Mouse (Mus musculus) liver, embryonic 12.5 days (tissue): ENCODE results near the gene Eps8l2. TPM values are rescaled to one million over a fixed set of nuclear protein-coding genes. Genes with fewer than 3 reads are reported as not detected.
"Not testable (repeated sequence)": the region's sequence is repeated elsewhere in the genome, so short reads cannot be mapped to it uniquely, and the experiment has no call there.

Experiments
- ATAC-seq: fragments of 200-750 bp; cut with Nextera tagmentation; 2 replicates; pipeline ENCODE4 v1.8.0; 2017; ENCODE audit warnings: moderate number of reproducible peaks, mild to moderate bottlenecking, moderate library complexity
- H3K27ac ChIP-seq: fragments of 300-500 bp; sonication (generic); 2 replicates; pipeline ENCODE4 v1.5.1; 2016; ENCODE audit warnings: mild to moderate bottlenecking
- H3K27me3 ChIP-seq: fragments of 300-500 bp; sonication (generic); replicated peaks from 2 replicates; pipeline ENCODE4 v1.6.1; 2016; ENCODE audit warnings: mild to moderate bottlenecking, moderate library complexity
- H3K36me3 ChIP-seq: fragments of 300-500 bp; sonication (generic); 2 replicates; pipeline ENCODE4 v1.6.1; 2016; ENCODE audit warnings: mild to moderate bottlenecking, moderate library complexity
- H3K4me1 ChIP-seq: fragments of 300-500 bp; sonication (generic); 2 replicates; pipeline ENCODE4 v1.6.1; 2016
- H3K4me2 ChIP-seq: fragments of 300-500 bp; sonication (generic); 2 replicates; pipeline ENCODE4 v1.6.1; 2016; ENCODE audit warnings: mild to moderate bottlenecking, moderate library complexity
- H3K4me3 ChIP-seq: fragments of 300-500 bp; sonication (generic); 2 replicates; pipeline ENCODE4 v1.5.1; 2016; ENCODE audit warnings: mild to moderate bottlenecking, moderate library complexity
- H3K9ac ChIP-seq: fragments of 300-500 bp; sonication (generic); 2 replicates; pipeline ENCODE4 v1.6.1; 2016; ENCODE audit warnings: mild to moderate bottlenecking, moderate library complexity
- H3K9me3 ChIP-seq: fragments of 300-500 bp; sonication (generic); replicated peaks from 2 replicates; pipeline ENCODE4 v1.6.1; 2016; ENCODE audit warnings: mild to moderate bottlenecking, moderate library complexity
- WGBS: fragments of 180-500 bp; shearing (Covaris S2); methylation state at CpG from one replicate; pipeline ENCODE4 v1.1.7; 2016; ENCODE audit not compliant: insufficient replicate concordance; 5-methylcytosine and 5-hydroxymethylcytosine counted together
- polyA plus RNA-seq: library from polyadenylated mRNA; unstranded; fragments of >200 nt; fragmentation: Nextera tagmentation; extraction: Ambion mirVana; gene quantifications from 2 replicates; pipeline ENCODE4 v1.2.1, GENCODE M21; 2016

Eps8l2 gene
- polyA plus RNA-seq, 1 experiment from 2014 or later = 4.9 TPM

DNA sequence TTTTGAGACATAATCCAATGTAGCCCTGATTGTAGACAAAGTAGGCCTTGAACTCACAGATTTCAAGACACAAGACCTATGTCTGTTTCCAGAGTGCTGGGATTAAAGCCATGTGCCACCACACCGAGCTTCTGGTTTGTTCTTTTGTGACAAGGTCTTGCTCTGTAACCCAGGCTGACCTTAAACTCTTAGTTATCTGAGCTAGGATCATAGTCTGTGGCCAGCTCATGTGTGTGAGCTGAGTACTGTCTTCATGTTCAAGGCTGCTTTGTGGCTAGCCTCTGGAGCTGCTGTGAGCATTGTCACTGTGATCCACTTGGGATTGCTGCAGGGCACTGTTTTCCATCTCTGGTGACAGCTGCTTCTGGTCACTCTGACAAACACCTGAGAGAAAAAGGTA is 56.7 kb downstream of the Eps8l2 start:
- Histone ChIP-seq H3K9ac (0 out of 2 replicates have a peak overlapping the region, but pooled peaks have one; percentile 23), H3K4me1 (peaks cover 48% of the 10 kb centered on the region), H3K36me3 (peaks cover 55% of the 10 kb centered on the region), H3K27me3 (no peaks in the 10 kb centered on the region), H3K9me3 (no peaks in the 10 kb centered on the region), H3K4me2 (peak overlapping the region; percentile 93; the same call in 1 of the 2 replicates), H3K27ac (peak overlapping the region; percentile 49; the same call in 1 of the 2 replicates), H3K4me3 (0 out of 2 replicates have a peak overlapping the region, but pooled peaks have one; percentile 8)
- ATAC-seq = no peak
- 45% methylated on average over 1 of the region's 1 CpGs for WGBS

- peak; percentile 70 for ATAC-seq
- H3K27ac ChIP-seq = no peak overlapping the region
- H3K4me2 ChIP-seq = no peak overlapping the region
- H3K36me3 ChIP-seq = peaks cover 80% of the 10 kb centered on the region
- H3K27me3 ChIP-seq = no peaks in the 10 kb centered on the region
- no peak overlapping the region for H3K4me3 ChIP-seq
- WGBS = 43% methylated on average over 5 of the region's 5 CpGs
- H3K9ac ChIP-seq = no peak overlapping the region
- no peaks in the 10 kb centered on the region for H3K4me1 ChIP-seq
- no peaks in the 10 kb centered on the region for H3K9me3 ChIP-seq
These were observed 64.6 kb downstream of the Eps8l2 start for GRCm38 (mm10) chr7:141403305-141403704.

- Histone ChIP-seq H3K27me3 (no peaks in the 10 kb centered on the region), H3K4me3 (no peak overlapping the region), H3K4me2 (no peak overlapping the region), H3K9ac (no peak overlapping the region), H3K9me3 (no peaks in the 10 kb centered on the region), H3K36me3 (peaks cover 80% of the 10 kb centered on the region), H3K27ac (no peak overlapping the region), H3K4me1 (peaks cover 5% of the 10 kb centered on the region)
- no peak for ATAC-seq
- 74% methylated on average over 4 of the region's 4 CpGs for WGBS
These were observed 66.8 kb downstream of the Eps8l2 start for GRCm38 (mm10) chr7:141405466-141405865.

- H3K9me3 ChIP-seq, H3K27me3 ChIP-seq, H3K4me1 ChIP-seq, ATAC-seq, H3K4me3 ChIP-seq, H3K9ac ChIP-seq, H3K27ac ChIP-seq, H3K4me2 ChIP-seq: not testable (repeated sequence)
- 87% methylated on average over 7 of the region's 7 CpGs for WGBS
- peaks cover 68% of the 10 kb centered on the region for H3K36me3 ChIP-seq
These were observed 69.0 kb downstream of the Eps8l2 start for GRCm38 (mm10) chr7:141407670-141408069.

DNA sequence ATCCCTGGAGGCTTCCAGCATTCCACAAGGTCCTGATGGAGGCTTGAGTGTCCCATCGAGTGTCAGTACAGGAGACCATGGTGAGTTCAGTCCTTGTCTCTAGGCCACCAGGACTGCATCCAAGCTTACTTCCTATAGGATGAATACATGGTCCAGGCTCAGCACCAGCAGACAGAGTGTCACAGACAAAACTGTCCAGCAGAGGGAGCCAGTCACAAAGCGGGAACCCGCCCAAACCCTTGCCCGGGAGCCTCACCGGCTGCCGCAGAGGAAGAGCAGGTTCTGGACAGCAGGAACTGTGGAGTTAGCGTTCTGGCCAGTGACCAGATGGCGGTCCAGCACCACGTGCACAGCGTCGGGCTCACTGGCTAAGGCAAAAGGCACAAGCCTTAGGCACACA is 70.2 kb downstream of the Eps8l2 start:
- Histone ChIP-seq H3K4me2 (peak overlapping the region; percentile 27; the same call in 1 of the 2 replicates), H3K9ac (no peak overlapping the region), H3K4me3 (no peak overlapping the region), H3K27me3 (no peaks in the 10 kb centered on the region), H3K9me3 (no peaks in the 10 kb centered on the region), H3K36me3 (peaks cover 56% of the 10 kb centered on the region), H3K27ac (no peak overlapping the region), H3K4me1 (peaks cover 16% of the 10 kb centered on the region)
- ATAC-seq = peak; percentile 66
- WGBS = 22% methylated on average over 11 of the region's 11 CpGs

- ATAC-seq = no peak
- no peak overlapping the region for H3K4me2 ChIP-seq
- no peaks in the 10 kb centered on the region for H3K27me3 ChIP-seq
- H3K9ac ChIP-seq = no peak overlapping the region
- H3K27ac ChIP-seq = 0 out of 2 replicates have a peak overlapping the region, but pooled peaks have one; percentile 17
- peaks cover 46% of the 10 kb centered on the region for H3K36me3 ChIP-seq
- no peak overlapping the region for H3K4me3 ChIP-seq
- 81% methylated on average over 8 of the region's 8 CpGs for WGBS
- H3K9me3 ChIP-seq = no peaks in the 10 kb centered on the region
- H3K4me1 ChIP-seq = peaks cover 24% of the 10 kb centered on the region
These were observed 72.0 kb downstream of the Eps8l2 start for GRCm38 (mm10) chr7:141410631-141411030.

- no peaks in the 10 kb centered on the region for H3K27me3 ChIP-seq
- no peaks in the 10 kb centered on the region for H3K9me3 ChIP-seq
- peaks cover 24% of the 10 kb centered on the region for H3K4me1 ChIP-seq
- H3K4me3 ChIP-seq = no peak overlapping the region
- no peak overlapping the region for H3K27ac ChIP-seq
- H3K36me3 ChIP-seq = peaks cover 42% of the 10 kb centered on the region
- ATAC-seq = no peak
- H3K9ac ChIP-seq = no peak overlapping the region
- H3K4me2 ChIP-seq = no peak overlapping the region
- WGBS = 78% methylated on average over 1 of the region's 1 CpGs
These were observed 73.0 kb downstream of the Eps8l2 start for GRCm38 (mm10) chr7:141411667-141412066.

Other genes starting within 250 kb of the Eps8l2 start
- gene Sigirr, start 238.3 kb upstream of the Eps8l2 start, polyA plus RNA-seq = 16.0 and 16.5 TPM in 2 replicates
- 0.15 and 0.19 TPM in 2 replicates for gene Ano9, start 221.1 kb upstream of the Eps8l2 start, polyA plus RNA-seq
- gene Ptdss2, start 216.5 kb upstream of the Eps8l2 start, polyA plus RNA-seq = 159 and 164 TPM in 2 replicates
- 55.0 and 65.0 TPM in 2 replicates for gene Rnh1, start 166.0 kb upstream of the Eps8l2 start, polyA plus RNA-seq
- gene Hras, start 144.9 kb upstream of the Eps8l2 start, polyA plus RNA-seq = 124 and 125 TPM in 2 replicates
- gene Lrrc56, start 144.7 kb upstream of the Eps8l2 start, polyA plus RNA-seq = 16.4 and 17.9 TPM in 2 replicates
- gene Lmntd2, start 124.8 kb upstream of the Eps8l2 start, polyA plus RNA-seq = 0.99 and 1.1 TPM in 2 replicates
- gene Rassf7, start 123.0 kb upstream of the Eps8l2 start, polyA plus RNA-seq = 27.3 and 28.3 TPM in 2 replicates
- 52.9 and 53.1 TPM in 2 replicates for gene Phrf1, start 110.1 kb upstream of the Eps8l2 start, polyA plus RNA-seq
- gene Irf7, start 72.4 kb upstream of the Eps8l2 start, polyA plus RNA-seq = 4.9 and 5.2 TPM in 2 replicates
- 0.14 and 0.20 TPM in 2 replicates for gene Cdhr5, start 62.1 kb upstream of the Eps8l2 start, polyA plus RNA-seq
- gene Sct, start 59.7 kb upstream of the Eps8l2 start, polyA plus RNA-seq = 0.32 and 0.60 TPM in 2 replicates
- gene Drd4, start 46.9 kb upstream of the Eps8l2 start, polyA plus RNA-seq = 0.04 and 0.07 TPM in 2 replicates
- 24.7 and 25.6 TPM in 2 replicates for gene Deaf1, start 11.2 kb upstream of the Eps8l2 start, polyA plus RNA-seq
- 24.3 and 24.8 TPM in 2 replicates for gene Tmem80, start 11.1 kb upstream of the Eps8l2 start, polyA plus RNA-seq
- gene Taldo1, start 53.3 kb downstream of the Eps8l2 start, polyA plus RNA-seq = 516 and 525 TPM in 2 replicates
- gene Gatd1, start 75.3 kb downstream of the Eps8l2 start, polyA plus RNA-seq = 21.1 and 22.8 TPM in 2 replicates
- 0.10 and 0.16 TPM in 2 replicates for gene Cend1, start 90.6 kb downstream of the Eps8l2 start, polyA plus RNA-seq
- 26.0 and 27.1 TPM in 2 replicates for gene Slc25a22, start 99.0 kb downstream of the Eps8l2 start, polyA plus RNA-seq
- gene Pidd1, start 105.1 kb downstream of the Eps8l2 start, polyA plus RNA-seq = 17.3 and 17.7 TPM in 2 replicates
- gene Rplp2, start 108.5 kb downstream of the Eps8l2 start, polyA plus RNA-seq = 1,288 and 1,344 TPM in 2 replicates
- 16.6 and 17.8 TPM in 2 replicates for gene Pnpla2, start 116.3 kb downstream of the Eps8l2 start, polyA plus RNA-seq
- gene Cracr2b, start 122.2 kb downstream of the Eps8l2 start, polyA plus RNA-seq = 3.7 and 5.8 TPM in 2 replicates
- 5.7 and 6.2 TPM in 2 replicates for gene Cd151, start 128.5 kb downstream of the Eps8l2 start, polyA plus RNA-seq
- 74.6 and 76.1 TPM in 2 replicates for gene Polr2l, start 136.3 kb downstream of the Eps8l2 start, polyA plus RNA-seq
- gene Tspan4, start 136.4 kb downstream of the Eps8l2 start, polyA plus RNA-seq = 56.1 and 60.9 TPM in 2 replicates
- 32.0 and 32.7 TPM in 2 replicates for gene Chid1, start 201.0 kb downstream of the Eps8l2 start, polyA plus RNA-seq
- gene Ap2a2, start 223.3 kb downstream of the Eps8l2 start, polyA plus RNA-seq = 91.6 and 92.0 TPM in 2 replicates